Mouse (Mus musculus) heart, postnatal 25 days (tissue): ENCODE measurements around the gene Armc2. TPM values are rescaled to one million over a fixed set of nuclear protein-coding genes. Genes with fewer than 3 reads are reported as not detected.

Experiments used
- DNase-seq: peaks from one replicate; pipeline ENCODE4 v3.0.0; 2022; ENCODE audit warnings: low spot score
- intact Hi-C: fragments of 180-260 bp; cut with DNase I; formaldehyde crosslinking; loops from one replicate; pipeline ENCODE4 v1.15.1; 2025
- total RNA-seq, 2 experiments: library from RNA; stranded (reverse); gene quantifications; 2 replicates each; pipeline ENCODE4 v1.2.3; 2021

The Armc2 gene
- total RNA-seq, 2 experiments from 2014 or later, result 7.8 to 8.2 TPM

DNA sequence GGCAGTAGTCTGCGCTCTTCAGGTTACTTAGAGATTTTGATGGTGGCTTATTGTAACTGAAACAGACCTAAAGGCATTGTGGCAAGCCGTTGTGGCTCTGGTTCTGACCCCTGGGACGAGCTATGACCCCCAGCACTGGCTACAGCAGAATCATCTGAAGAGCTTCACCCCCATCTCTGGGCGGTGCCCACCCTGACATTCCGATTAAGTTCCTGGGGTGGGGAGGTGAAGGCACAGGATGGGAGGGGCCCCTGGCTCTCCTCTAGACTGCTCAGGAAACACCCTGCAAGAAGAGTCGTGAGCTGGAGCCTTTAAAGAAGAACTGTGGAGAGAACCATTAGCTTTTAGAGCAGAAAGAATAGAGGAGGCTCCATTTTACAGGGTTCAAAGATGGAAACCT, 6.2 kb upstream of the Armc2 start:
- intact Hi-C loops, result no loop called here

DNA sequence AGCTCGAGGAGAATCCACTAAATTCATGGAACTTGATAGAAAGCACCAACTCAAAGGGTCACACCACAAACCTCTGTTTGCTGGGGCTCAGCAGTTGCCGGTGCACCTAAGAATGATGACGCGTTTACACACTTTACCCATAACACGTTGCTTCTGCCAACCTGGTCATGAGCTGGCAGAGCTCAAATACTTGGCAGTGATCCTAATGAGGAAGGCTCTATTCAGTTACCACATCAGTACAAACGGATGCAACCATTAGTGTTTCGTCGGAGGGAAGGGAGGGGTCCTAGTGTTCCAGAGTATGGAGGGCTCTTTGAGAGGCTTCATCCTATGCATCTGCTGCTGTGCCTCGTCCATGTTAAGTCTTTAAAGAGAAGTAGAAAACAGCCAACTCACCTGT, 3.3 kb upstream of the Armc2 start:
- DNase-seq, result no peak
- intact Hi-C loops, result no loop called here

More for the DNA sequence above, 6.2 kb upstream of the Armc2 start:
- DNase-seq, result no peak

DNA sequence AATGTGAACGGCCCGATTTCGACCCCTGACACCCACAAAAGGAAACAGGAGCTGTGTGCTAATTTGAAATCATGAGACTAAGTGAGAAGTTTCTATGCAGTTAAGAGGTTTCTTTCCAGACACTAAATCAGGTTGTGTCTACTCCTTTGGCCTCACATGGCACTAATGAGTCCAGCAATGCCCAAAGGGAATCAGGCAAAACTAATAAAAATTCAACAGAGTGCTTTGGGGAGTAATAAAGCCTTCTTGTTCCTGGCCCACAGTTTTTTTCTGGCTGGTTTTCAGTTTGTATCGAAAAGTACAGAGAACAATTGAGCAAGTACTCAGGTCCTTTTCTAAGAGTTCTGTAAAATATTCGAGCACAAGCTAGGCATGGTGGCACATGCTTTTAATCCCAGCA, 4.2 kb downstream of the Armc2 start:
- intact Hi-C loops, result no loop called here

DNA sequence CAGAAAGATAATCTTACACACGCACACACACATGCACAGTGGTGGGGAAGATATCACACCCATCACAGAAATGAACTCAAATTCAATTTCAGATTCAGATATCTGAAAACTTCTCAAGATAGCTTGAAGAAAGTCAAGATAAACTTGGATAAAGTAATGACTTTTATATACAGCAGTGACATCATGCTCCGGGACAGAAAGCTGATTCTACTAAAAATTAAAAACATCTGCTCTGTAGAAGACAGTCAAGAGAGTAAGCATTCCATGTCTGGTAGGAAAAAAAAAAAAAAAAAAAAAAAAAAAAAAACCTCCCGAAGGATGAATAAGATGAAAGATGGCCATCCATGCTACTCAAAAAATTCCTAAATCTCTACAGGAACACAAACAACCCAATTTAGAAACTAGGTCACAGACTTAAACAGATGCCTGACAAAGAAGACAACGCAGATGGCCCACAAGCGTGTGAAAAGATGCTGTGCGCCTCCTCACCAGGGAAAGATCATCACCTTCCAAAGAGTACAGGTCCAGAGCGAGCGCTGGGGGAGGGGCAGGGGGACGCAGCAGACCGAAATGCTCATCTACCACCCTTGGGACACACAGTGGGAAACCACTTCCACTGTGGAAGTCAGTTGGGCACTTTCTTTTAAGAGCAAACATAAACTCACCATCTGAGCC, 7.3 kb downstream of the Armc2 start:
- intact Hi-C loops, result no loop called here
- DNase-seq, result no peak

More for the DNA sequence above, 4.2 kb downstream of the Armc2 start:
- no peak for DNase-seq

DNA sequence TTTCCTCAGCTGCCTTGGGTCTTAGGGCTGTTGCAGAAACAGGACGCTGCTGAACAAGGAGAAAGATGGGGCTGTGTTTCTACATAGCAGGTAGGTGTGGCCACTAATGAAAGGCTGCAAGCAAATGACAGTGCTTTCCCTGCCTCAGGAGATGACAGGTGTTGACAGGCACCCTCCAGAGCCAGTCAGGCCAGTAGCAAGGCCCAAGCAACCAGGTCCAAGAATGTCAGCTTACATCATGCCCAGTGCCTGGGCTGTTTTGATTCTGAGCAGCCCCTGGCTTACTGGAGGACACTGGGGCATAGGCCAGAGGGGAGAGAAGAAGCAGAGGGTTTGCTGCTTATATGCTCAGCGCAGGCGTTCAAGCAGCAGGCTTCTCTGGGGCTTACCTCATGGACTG, 13.0 kb downstream of the Armc2 start:
- intact Hi-C loops, result no loop called here
- peak; percentile 30 for DNase-seq

DNA sequence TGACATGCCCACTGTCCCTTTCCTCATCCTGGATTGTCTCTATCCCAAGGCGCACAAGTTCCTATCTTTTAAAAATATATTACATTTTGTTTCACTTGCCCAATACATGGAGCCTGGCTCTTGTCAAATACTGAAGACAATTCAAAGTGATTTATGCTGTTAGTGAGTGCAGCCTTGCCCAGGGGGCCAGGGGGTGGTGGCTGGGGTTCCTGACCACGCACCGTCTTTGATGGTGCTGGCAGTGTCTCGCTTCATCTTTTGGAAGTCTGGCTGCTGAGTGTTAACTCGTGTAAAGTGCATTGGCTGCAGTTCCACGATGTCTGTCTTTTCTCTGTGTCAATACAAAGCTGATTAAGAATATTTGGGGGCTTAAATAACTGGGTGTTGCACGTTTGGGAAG, 13.6 kb downstream of the Armc2 start:
- intact Hi-C loops, result no loop called here
- no peak for DNase-seq

DNA sequence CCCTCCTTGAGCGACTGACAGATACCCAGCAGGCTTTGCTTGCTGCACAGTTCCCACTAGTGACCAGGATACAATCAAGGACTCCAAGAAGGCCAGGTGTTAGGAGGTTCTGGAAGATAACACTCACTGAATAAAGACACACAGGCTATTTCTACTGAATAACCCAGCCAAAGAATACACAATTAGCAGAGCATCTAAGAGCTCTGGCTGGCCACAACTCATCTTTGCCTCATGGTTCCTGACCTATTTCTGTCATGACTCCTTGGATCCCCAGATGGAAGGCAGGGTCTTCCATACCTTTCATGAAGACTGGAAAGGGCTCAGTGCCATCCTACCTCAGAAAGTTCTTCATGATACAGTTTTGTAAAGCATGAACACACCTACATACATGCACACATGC, 14.2 kb downstream of the Armc2 start:
- DNase-seq, result no peak
- intact Hi-C loops, result no loop called here

DNA sequence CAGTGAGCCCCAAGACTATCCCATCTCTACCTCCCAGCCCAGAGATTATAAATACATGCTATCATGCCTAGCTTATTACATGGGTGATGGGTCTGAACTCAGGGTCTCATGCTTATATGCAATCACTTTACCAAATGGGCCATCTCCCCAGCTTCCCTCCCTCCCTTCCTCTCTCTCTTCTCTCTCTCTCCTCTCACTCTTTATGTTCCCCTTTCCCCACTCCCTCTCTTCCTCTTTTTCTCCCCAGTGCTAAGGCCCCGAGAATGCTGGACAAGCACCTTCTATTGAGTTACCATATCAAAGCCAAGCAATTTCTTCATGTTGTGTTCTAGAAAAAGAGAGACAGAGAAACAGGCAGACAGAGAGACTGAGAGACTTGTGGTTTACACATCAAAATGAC, 14.7 kb downstream of the Armc2 start:
- intact Hi-C loops, result no loop called here
- no peak for DNase-seq

DNA sequence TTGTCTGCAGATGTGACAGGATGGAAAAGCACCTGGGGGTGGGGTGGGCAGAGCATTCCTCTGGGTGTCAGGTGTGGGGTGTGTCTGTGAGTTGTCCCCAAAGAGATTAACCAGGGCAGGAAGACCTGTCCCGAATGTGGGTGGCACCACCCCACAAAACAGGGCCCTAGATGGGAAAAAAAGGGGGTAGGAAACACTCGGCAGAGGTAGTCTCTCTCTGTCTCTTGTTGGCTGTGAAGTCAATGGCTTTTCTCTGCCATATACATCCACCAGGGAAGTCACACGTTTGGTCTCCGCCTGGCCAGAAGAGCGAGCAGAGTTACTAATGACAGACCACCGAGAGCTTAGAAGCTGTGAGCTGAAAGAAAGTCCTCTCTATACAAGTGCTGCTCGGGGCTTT, 15.8 kb downstream of the Armc2 start:
- DNase-seq, result no peak
- intact Hi-C loops, result no loop called here

DNA sequence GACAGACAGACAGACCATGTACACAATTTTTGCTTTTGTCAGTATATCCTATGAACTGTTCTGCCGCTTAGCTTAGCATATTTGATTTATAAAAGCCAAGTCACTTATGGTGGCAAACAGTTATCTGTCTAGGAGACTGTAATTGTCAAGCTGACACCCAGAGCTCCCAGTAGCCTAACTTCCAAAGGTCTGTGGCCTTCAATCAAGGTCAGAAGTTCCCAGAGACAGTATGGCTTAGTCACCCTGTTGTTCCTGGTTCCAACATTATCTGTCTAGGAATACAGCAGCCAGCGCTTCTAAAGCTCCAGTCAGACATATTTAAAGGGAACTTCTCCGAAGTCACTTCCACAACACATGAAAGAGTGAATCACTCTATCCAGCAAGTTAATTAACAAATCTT, 17.0 kb downstream of the Armc2 start:
- no peak for DNase-seq
- intact Hi-C loops, result no loop called here

DNA sequence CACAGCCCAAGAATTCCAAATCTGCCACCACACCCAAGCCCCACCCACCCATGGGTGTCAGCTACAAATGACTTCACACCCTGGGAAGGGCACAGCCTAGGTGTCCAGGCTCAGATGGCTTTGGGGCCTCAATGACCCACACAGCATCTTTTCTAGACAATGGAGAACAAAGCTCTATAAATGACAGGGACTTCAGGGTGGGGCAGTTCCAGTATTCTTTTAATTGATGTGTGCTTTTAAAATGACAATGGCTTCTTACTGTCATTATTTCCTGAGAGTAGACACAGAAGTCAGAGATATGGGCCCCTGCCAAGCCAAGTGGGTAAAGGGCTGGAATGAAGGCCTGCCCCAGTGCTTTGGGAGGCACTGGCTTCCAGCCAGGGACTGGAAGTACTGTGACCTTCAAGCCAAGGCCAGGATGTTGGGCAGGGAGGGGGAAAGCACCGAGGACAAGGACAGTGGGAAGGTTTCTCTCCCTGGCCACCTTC, 20.5 kb downstream of the Armc2 start:
- intact Hi-C loops, result no loop called here
- DNase-seq, result peak; percentile 40

DNA sequence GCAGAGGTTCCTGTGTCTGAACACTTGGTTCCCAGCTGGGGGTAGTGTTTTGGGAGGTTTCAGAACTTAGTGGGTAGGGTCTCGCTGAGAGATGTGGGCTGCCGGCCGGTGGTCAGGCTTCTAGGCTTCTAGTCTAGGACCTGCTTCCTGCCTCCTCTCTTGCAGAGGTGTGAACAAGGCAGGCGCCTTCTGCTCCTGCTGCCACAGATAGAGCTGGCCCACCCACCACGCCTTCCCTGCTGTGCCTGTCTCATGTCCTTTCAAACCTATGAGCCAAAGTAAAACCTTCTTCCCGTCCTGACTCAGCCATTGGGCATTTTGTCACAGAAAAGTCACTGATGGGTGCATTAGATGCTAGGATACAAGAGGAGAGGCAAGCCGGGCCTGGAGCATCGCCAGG, 22.1 kb downstream of the Armc2 start:
- no peak for DNase-seq
- intact Hi-C loops, result no loop called here

DNA sequence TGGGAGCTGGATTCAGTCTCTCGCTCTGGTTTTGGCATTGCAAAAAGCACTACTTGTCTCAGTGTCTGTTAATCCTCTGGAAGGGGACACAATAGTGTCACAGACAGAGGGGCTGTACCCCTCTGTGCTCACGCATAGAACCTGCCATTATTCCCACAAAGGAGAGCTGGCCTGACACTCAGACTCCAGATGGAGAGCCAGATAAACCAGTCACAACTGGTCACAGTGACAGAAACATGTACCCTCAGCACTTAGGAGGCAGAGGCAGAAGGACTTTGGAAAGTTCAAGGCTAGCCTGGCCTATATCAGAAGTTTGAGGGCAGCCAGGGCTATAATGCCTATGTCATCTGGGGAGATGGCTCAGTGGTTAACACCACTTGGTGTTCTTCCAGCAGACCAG, 23.2 kb downstream of the Armc2 start:
- DNase-seq, result no peak
- intact Hi-C loops, result no loop called here

DNA sequence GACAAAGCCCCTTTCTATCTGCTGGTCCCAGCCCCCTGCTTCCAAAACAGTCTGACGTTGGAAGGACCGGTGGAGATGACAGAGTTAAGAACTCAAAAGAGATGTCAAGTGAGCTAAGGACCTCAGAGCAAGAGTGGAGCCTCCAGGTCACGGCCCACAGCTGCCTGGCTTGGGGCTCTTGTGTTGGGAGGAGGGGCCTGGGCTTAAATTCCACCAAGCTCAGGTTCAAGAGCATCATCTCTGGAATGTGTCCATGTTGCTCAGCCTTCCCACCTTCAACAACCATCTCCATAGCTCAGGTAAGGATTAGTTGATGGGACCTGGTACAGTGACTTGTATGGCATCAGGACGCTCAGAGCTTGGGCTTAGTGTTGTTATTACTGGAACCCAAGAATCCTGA, 23.7 kb downstream of the Armc2 start:
- no peak for DNase-seq
- intact Hi-C loops, result no loop called here

DNA sequence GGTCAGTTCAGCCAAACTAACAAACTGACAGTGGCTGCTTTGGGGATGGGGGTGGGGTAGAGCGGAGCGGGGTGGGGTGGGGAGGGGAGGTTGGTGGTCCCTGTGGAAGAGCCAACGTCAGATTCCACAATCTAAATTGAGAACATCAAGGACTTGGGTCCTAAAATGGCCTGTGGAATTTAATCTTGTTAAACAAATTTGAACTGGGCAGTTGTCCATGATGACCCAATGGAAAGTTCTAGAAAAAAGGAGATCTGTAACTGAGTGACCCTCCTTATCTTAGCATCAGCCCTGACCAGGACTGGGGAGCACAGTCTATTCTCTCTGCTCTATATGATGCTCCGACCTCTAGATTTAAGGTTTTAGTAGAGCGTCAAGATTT, 26.2 kb downstream of the Armc2 start:
- no peak for DNase-seq
- intact Hi-C loops, result no loop called here

DNA sequence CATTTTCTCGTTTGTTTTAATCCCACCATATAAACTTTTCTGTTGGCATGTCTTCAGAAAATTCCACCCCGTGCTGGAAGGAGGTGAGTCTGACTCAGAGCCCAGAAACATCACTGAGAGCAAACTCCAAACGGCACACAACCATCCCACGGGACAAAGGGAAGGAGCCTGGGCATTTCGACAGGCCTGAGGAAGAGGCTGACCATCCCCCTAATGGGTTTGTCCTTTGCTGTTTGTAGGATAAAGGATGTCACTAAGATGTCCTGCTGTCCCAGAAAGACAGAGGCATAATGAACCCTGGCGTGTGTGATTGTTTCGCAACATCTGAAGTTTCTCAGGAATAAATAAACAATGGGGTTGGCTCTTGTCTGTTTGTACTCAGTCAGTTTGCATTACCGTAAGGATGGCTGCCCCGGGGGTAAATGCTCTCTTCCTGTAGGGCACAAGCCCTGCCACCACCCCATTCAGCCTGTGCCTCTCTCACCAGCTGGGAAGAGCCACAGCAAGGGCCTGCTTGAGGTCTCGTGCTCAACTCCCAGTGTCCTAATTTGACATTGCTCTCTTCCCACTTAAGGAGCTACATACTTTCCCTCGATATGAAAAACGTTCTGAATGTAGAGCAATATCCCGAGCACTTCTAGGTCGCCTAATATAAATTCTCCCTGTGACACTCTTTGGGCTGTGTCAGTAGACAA, 26.7 kb downstream of the Armc2 start:
- intact Hi-C loops, result no loop called here
- DNase-seq, result no peak

DNA sequence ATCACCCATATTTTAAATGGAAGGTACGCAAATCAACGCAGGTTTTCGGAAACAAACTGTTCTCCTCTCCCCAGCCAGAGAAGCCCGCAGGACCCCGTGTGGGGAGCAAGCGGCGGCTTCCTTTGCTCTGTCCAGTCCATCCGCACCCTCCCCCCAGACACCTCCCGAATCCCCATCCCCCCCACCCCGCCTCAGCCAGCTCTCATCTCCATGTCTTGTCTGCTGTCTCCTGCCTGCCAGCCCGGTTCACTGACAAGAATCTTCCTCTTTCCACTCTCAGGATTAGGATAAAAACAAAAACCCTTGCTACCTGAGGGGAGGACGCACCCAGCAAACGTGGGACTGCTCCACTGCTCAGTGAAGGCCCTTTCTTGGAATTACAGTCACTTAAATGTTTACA, 27.3 kb downstream of the Armc2 start:
- no peak for DNase-seq
- intact Hi-C loops, result no loop called here

DNA sequence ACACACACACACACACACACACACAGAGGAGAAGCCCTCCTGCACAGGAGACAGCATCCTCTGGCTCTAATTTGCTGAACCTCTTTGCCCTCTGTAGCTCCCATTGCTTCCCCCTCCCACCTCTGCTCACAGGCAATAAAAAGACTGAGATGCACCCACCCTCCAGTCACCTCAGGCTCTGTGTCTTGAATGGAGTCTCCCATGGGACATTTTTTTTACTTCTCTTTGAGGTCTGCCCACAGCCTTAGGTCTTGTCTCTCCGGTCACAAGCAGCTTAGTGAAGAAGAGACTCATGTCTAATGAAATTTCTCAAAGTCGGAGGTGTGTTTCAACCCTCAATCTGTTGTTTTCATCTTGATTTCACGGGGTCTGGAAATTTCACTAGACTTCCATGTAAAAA, 29.3 kb downstream of the Armc2 start:
- intact Hi-C loops, result loop anchor here (10.0 kb wide), 1 partner anchor 646 kb away; no protein-coding TSS in a partner anchor

DNA sequence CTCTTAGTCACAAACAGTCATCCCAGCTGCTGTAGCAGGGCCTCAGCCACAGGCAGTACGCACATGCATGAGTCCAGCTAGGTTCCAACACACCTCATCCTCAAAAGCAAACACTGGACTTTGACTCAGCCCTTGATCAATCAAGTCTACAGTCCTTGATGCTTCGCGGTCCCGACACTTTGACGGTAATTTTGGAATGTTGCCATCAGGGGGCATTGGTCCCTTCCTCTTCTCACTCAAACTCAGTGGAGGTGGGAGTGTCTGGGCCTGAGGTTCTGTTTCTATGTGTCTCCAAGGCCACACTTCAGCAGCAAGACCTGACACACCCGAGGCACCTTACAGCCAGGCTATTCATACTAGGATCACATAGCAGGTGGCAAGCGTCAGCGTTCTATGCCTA, 32.1 kb downstream of the Armc2 start:
- intact Hi-C loops, result loop anchor here (10.0 kb wide), 1 partner anchor 649 kb away; no protein-coding TSS in a partner anchor
- no peak for DNase-seq

More for the DNA sequence above, 29.3 kb downstream of the Armc2 start:
- DNase-seq, result no peak

DNA sequence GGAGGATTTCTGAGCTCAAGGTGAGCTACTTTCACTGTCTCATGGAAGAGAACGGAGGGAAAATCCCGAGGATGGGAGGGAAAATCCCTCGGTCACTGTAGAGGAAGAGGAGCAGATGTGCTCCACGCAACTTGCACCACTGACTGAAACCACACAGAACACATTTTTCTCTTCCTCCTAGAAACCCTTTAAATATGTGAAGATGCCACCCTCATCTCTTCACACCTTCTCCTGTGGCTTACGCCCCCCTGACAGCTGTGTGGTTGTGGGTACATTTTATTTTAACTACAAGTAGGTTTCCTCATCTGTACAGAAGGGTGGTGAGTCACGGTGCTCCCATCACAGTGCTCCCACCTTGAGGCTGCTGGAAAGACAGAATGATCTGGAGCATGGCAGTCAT, 34.0 kb downstream of the Armc2 start:
- intact Hi-C loops, result loop anchor here (5.0 to 10.0 kb wide), 2 partner anchors 293 to 651 kb away; partner anchors contain the start of gene Foxo3

DNA sequence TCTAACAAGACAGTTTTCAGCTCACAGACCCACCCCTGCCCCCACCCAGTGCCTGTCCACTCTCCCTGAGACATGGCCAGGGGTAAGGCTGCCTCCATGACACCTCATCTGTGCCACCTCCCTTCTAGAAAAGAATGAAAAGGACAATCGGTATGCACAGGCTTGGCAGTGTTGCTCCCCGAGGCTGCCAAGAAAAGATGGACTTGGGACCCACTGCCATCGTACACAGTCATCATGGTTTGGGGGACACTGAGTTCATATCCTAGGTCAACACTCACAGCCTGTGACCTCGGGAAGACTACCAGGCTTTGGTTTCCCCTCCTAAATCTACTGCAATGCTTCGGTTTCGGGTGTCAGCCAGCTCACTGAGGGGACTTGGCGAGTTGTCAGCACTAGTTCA, 35.4 kb downstream of the Armc2 start:
- no peak for DNase-seq
- intact Hi-C loops, result loop anchor here (5.0 to 10.0 kb wide), 2 partner anchors 294 to 652 kb away; partner anchors contain the start of gene Foxo3

More for the DNA sequence above, 34.0 kb downstream of the Armc2 start:
- DNase-seq, result no peak
